Mouse (Mus musculus) forebrain, embryonic 15.5 days (tissue): ENCODE measurements at regions not wholly inside any gene's neighbourhood (a gene's known extent, or its start where the extent isn't known, plus 50 kb on each side); places are given as distances from the start of the nearest gene placed in this dataset.

Source experiments
- ATAC-seq: fragments of 200-750 bp; cut with Nextera tagmentation; replicated peaks from 2 replicates; pipeline ENCODE4 v1.8.0; 2017; ENCODE audit warnings: mild to moderate bottlenecking, moderate TSS enrichment, moderate library complexity
- H3K27ac ChIP-seq: fragments of 300-500 bp; sonication (generic); replicated peaks from 2 replicates; pipeline ENCODE4 v1.5.1; 2015; ENCODE audit warnings: mild to moderate bottlenecking, inconsistent platforms
- H3K27me3 ChIP-seq: fragments of 300-500 bp; sonication (generic); 2 replicates; pipeline ENCODE4 v1.6.1; 2015; ENCODE audit warnings: inconsistent platforms
- H3K36me3 ChIP-seq: fragments of 300-500 bp; sonication (generic); 2 replicates; pipeline ENCODE4 v1.6.1; 2015; ENCODE audit warnings: mild to moderate bottlenecking, inconsistent platforms
- H3K4me1 ChIP-seq: fragments of 300-500 bp; sonication (generic); 2 replicates; pipeline ENCODE4 v1.6.1; 2015; ENCODE audit warnings: inconsistent platforms
- H3K4me2 ChIP-seq: fragments of 300-500 bp; sonication (generic); replicated peaks from 2 replicates; pipeline ENCODE4 v1.6.1; 2015; ENCODE audit warnings: mild to moderate bottlenecking, inconsistent platforms
- H3K4me3 ChIP-seq: fragments of 300-500 bp; sonication (generic); 2 replicates; pipeline ENCODE4 v1.5.1; 2015; ENCODE audit warnings: mild to moderate bottlenecking, inconsistent platforms
- H3K9ac ChIP-seq: fragments of 300-500 bp; sonication (generic); replicated peaks from 2 replicates; pipeline ENCODE4 v1.6.1; 2015; ENCODE audit warnings: mild to moderate bottlenecking, inconsistent platforms
- H3K9me3 ChIP-seq: fragments of 300-500 bp; sonication (generic); 2 replicates; pipeline ENCODE4 v1.6.1; 2016; ENCODE audit warnings: inconsistent platforms
- WGBS: fragments of 180-500 bp; shearing (Covaris S2); methylation state at CpG from one replicate; pipeline ENCODE4 v1.1.7; 2015; ENCODE audit warnings: mixed read lengths; 5-methylcytosine and 5-hydroxymethylcytosine counted together

GRCm38 (mm10) chr8:91949110-91949509 lies 147.2 kb upstream of the Irx3 start:
- WGBS, result 77% methylated on average over 9 of the region's 9 CpGs
- H3K4me2 ChIP-seq, result no peak overlapping the region
- peaks cover 4% of the 10 kb centered on the region; the same call in 1 of the 2 replicates for H3K27me3 ChIP-seq
- H3K4me3 ChIP-seq, result no peak overlapping the region
- H3K9ac ChIP-seq, result no peak overlapping the region
- no peaks in the 10 kb centered on the region for H3K36me3 ChIP-seq
- H3K9me3 ChIP-seq, result no peaks in the 10 kb centered on the region
- ATAC-seq, result no peak
- H3K27ac ChIP-seq, result no peak overlapping the region
- H3K4me1 ChIP-seq, result peaks cover 13% of the 10 kb centered on the region; the same call in 1 of the 2 replicates

GRCm38 (mm10) chr8:91948173-91948940 lies 146.5 kb upstream of the Irx3 start:
- peaks cover 13% of the 10 kb centered on the region; the same call in 1 of the 2 replicates for H3K4me1 ChIP-seq

DNA sequence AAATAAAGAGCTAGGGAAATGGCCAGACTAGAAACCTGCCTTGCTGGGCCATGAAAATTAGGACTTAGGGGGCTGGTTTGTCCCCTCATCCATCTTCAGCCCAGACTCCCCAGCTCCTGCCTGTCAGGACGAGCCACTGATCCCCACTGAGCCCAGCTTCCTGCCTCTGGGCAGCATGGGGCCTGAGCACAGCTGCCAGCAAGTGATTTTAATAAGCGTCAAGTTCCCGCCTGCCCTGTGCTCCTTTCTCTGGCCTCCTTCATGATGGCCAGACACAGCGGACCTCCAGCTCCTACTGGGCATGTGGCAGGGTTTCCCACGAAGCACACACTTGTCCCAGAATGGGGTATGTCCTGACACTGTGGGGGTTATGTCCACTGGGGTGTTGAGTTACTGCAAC lies 139.1 kb upstream of the Irx3 start:
- Histone ChIP-seq H3K4me1 (no peaks in the 10 kb centered on the region), H3K4me3 (no peak overlapping the region)
- WGBS, result 24% methylated on average over 5 of the region's 5 CpGs

More at GRCm38 (mm10) chr8:91948173-91948940, 146.5 kb upstream of the Irx3 start:
- WGBS, result 48% methylated on average over 18 of the region's 18 CpGs
- ATAC-seq, result no peak
- Histone ChIP-seq H3K27ac (no peak overlapping the region), H3K9me3 (no peaks in the 10 kb centered on the region), H3K9ac (no peak overlapping the region), H3K4me3 (no peak overlapping the region), H3K36me3 (no peaks in the 10 kb centered on the region), H3K27me3 (peaks cover 4% of the 10 kb centered on the region; the same call in 1 of the 2 replicates), H3K4me2 (no peak overlapping the region)

DNA sequence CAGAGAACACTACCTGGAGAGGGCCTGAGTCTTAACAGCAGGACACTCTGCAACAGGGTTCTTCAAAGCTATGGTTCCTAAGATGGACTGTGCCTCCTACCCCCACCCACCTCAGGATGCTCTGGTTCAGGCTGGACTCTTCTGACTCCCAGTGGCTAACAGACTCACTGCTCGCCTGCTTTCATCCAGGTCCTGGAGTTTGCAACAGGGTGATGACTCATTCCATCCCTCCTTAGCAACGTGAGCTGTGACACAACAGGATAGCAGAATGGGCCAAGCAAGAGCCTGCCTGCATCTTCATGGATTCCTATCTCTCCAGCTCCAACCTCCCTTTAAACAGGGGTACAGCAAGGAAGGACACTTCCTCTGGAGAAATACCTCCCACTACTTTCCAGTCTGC lies 135.4 kb upstream of the Irx3 start:
- no peaks in the 10 kb centered on the region for H3K27me3 ChIP-seq
- no peak for ATAC-seq
- 75% methylated on average over 2 of the region's 2 CpGs for WGBS
- H3K9ac ChIP-seq, result no peak overlapping the region
- no peak overlapping the region for H3K4me3 ChIP-seq
- no peak overlapping the region for H3K4me2 ChIP-seq
- H3K9me3 ChIP-seq, result no peaks in the 10 kb centered on the region
- no peaks in the 10 kb centered on the region for H3K4me1 ChIP-seq
- H3K36me3 ChIP-seq, result no peaks in the 10 kb centered on the region
- no peak overlapping the region for H3K27ac ChIP-seq

More for the DNA sequence above, 139.1 kb upstream of the Irx3 start:
- Histone ChIP-seq H3K27me3 (no peaks in the 10 kb centered on the region), H3K27ac (no peak overlapping the region), H3K36me3 (no peaks in the 10 kb centered on the region), H3K9ac (no peak overlapping the region), H3K4me2 (no peak overlapping the region), H3K9me3 (no peaks in the 10 kb centered on the region)
- no peak for ATAC-seq

GRCm38 (mm10) chr8:91930520-91930919 lies 128.7 kb upstream of the Irx3 start:
- Histone ChIP-seq H3K4me1 (no peaks in the 10 kb centered on the region), H3K9me3 (no peaks in the 10 kb centered on the region), H3K27me3 (no peaks in the 10 kb centered on the region), H3K9ac (no peak overlapping the region), H3K4me2 (no peak overlapping the region), H3K36me3 (no peaks in the 10 kb centered on the region), H3K27ac (no peak overlapping the region), H3K4me3 (no peak overlapping the region)
- 81% methylated on average over 4 of the region's 4 CpGs for WGBS
- no peak for ATAC-seq

DNA sequence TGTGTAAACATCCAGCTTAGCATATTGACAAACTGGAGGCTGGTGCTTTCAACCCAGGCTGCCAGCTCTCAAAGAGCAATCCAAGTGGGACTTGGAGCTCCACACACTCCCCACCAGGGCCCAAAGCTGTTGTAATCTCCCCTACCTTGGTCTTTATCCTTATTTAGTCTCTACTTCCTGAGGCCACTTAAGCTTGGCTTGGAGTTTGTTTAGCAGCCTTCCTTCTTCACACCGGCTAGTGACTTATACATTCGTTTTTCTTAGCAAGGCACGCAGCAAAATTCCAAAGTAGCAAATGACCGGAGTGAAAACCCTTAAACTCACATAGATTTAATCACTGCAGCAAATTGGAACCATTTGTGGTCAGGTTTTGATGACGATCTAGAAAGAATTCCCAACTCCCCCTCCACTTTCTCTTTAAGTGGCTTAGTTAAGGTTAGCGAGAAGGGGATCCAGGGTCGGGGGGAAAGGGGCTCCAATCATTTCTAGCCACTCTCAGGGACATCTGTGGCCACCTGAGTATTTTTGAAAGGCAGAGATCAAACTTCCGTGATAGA lies 124.2 kb upstream of the Irx3 start:
- Histone ChIP-seq H3K4me1 (no peaks in the 10 kb centered on the region), H3K36me3 (no peaks in the 10 kb centered on the region), H3K27ac (no peak overlapping the region), H3K9ac (no peak overlapping the region), H3K4me3 (no peak overlapping the region), H3K4me2 (no peak overlapping the region), H3K9me3 (no peaks in the 10 kb centered on the region), H3K27me3 (no peaks in the 10 kb centered on the region)
- no peak for ATAC-seq
- 83% methylated on average over 8 of the region's 8 CpGs for WGBS

- WGBS, result 90% methylated on average over 4 of the region's 4 CpGs
- no peak overlapping the region for H3K4me2 ChIP-seq
- no peaks in the 10 kb centered on the region for H3K4me1 ChIP-seq
- no peak overlapping the region for H3K9ac ChIP-seq
- H3K4me3 ChIP-seq, result no peak overlapping the region
- no peaks in the 10 kb centered on the region for H3K36me3 ChIP-seq
- no peak for ATAC-seq
- no peaks in the 10 kb centered on the region for H3K9me3 ChIP-seq
- H3K27me3 ChIP-seq, result no peaks in the 10 kb centered on the region
- no peak overlapping the region for H3K27ac ChIP-seq
Observed at GRCm38 (mm10) chr8:91924152-91924551, 122.3 kb upstream of the Irx3 start.

- Histone ChIP-seq H3K4me2 (no peak overlapping the region), H3K27ac (no peak overlapping the region), H3K9me3 (no peaks in the 10 kb centered on the region), H3K36me3 (no peaks in the 10 kb centered on the region), H3K4me3 (no peak overlapping the region), H3K4me1 (no peaks in the 10 kb centered on the region), H3K9ac (no peak overlapping the region), H3K27me3 (no peaks in the 10 kb centered on the region)
- 69% methylated on average over 3 of the region's 3 CpGs for WGBS
- ATAC-seq, result no peak
Observed at GRCm38 (mm10) chr8:91922211-91922874, 120.5 kb upstream of the Irx3 start.

GRCm38 (mm10) chr8:91917834-91918233 lies 116.0 kb upstream of the Irx3 start:
- H3K9ac ChIP-seq, result no peak overlapping the region
- 0 out of 2 replicates have a peak, but pooled peaks cover 6% of the 10 kb centered on the region for H3K4me1 ChIP-seq
- peak overlapping the region; percentile 32 for H3K27ac ChIP-seq
- no peaks in the 10 kb centered on the region for H3K27me3 ChIP-seq
- no peaks in the 10 kb centered on the region for H3K36me3 ChIP-seq
- no peak overlapping the region for H3K4me2 ChIP-seq
- no peak for ATAC-seq
- 73% methylated on average over 5 of the region's 5 CpGs for WGBS
- no peaks in the 10 kb centered on the region for H3K9me3 ChIP-seq
- no peak overlapping the region for H3K4me3 ChIP-seq

GRCm38 (mm10) chr8:91913971-91914370 lies 112.1 kb upstream of the Irx3 start:
- 88% methylated on average over 5 of the region's 5 CpGs for WGBS
- Histone ChIP-seq H3K9me3 (no peaks in the 10 kb centered on the region), H3K36me3 (no peaks in the 10 kb centered on the region), H3K27ac (no peak overlapping the region), H3K4me1 (peaks cover 16% of the 10 kb centered on the region; the same call in 1 of the 2 replicates), H3K9ac (no peak overlapping the region), H3K4me3 (no peak overlapping the region), H3K4me2 (no peak overlapping the region), H3K27me3 (no peaks in the 10 kb centered on the region)
- no peak for ATAC-seq

DNA sequence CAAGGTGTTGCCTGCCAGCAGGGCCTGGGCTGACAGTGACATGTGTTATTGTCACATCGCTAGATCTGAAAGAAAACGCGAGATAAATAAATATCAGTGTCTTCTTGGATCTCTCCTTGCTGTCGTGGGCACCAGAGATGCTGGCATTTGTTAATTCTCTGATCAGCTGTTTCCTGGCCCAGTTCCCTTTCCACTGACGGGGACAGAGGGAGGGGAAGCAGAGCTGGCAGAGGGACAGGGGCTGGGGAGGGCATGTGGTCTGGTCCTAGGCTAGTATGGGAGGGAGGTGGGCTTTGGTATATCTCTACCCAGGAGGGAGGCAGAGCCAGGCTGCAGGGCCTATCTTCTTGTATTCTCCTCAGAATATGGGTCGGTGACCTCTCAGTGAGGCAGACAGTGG lies 111.3 kb upstream of the Irx3 start:
- ATAC-seq, result no peak
- 53% methylated on average over 6 of the region's 6 CpGs for WGBS
- Histone ChIP-seq H3K4me2 (no peak overlapping the region), H3K36me3 (no peaks in the 10 kb centered on the region), H3K9me3 (no peaks in the 10 kb centered on the region), H3K4me3 (no peak overlapping the region), H3K27me3 (no peaks in the 10 kb centered on the region), H3K27ac (no peak overlapping the region), H3K4me1 (peaks cover 16% of the 10 kb centered on the region; the same call in 1 of the 2 replicates), H3K9ac (no peak overlapping the region)

DNA sequence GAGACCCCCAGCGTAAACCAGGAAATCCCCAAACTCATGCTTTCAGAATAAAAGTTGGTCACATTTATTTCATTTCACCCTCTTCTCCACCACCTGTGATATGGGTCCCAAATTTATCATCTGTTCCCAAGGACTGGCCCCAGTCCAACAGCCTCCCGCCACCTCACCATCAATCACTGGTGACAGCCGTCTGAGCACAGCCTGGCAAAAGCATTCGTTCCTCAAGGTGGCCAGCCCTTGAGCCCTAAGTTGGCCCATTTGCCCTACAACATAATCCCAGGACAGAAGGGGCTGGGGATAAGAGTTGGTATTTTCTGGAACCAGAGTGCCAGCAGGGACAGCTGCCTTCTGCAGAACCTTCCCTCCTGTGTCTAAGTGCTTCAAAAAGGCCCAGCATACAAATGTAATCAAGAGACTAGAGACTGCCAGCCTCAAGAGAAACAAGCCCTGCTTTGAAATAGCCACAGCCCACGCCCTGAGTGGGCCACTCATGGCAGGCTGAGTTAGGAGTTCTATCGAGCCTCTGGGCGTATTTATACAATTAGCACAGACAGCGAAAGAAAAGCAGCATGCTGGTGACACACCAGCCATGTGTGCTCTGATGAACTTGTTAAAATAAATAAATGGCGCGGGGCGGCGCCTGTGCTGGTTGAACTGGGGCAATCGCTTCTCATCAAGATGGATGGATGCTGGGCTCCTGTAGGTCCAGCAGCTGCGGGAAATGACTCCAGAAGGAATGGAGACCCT lies 107.9 kb upstream of the Irx3 start:
- 52% methylated on average over 14 of the region's 14 CpGs for WGBS
- no peak overlapping the region for H3K9ac ChIP-seq
- ATAC-seq, result no peak
- H3K4me1 ChIP-seq, result peaks cover 16% of the 10 kb centered on the region; the same call in 1 of the 2 replicates
- H3K4me2 ChIP-seq, result no peak overlapping the region
- no peaks in the 10 kb centered on the region for H3K36me3 ChIP-seq
- no peak overlapping the region for H3K4me3 ChIP-seq
- no peaks in the 10 kb centered on the region for H3K27me3 ChIP-seq
- H3K27ac ChIP-seq, result no peak overlapping the region
- no peaks in the 10 kb centered on the region for H3K9me3 ChIP-seq
